Mouse (Mus musculus) myocyte (in vitro differentiated cells): ENCODE measurements around the gene Cd33.

ENCODE experiments used
- MAX ChIP-seq: IDR thresholded peaks from one replicate; pipeline ENCODE4 v1.6.1; 2011; ENCODE audit warnings: low read depth, mild to moderate bottlenecking, control low read depth
- POLR2A ChIP-seq: IDR thresholded peaks from one replicate; pipeline ENCODE4 v1.6.1; 2011; ENCODE audit warnings: low read depth, mild to moderate bottlenecking, control low read depth, moderate library complexity; ENCODE audit not compliant: insufficient read length
- TCF12 ChIP-seq: IDR thresholded peaks from one replicate; pipeline ENCODE4 v1.6.1; 2011; ENCODE audit warnings: mild to moderate bottlenecking, control low read depth; ENCODE audit not compliant: poor library complexity, insufficient read depth, severe bottlenecking
- TCF3 ChIP-seq: IDR thresholded peaks from one replicate; pipeline ENCODE4 v1.6.1; 2011; ENCODE audit warnings: low read depth, control low read depth; ENCODE audit not compliant: insufficient read length

- TF ChIP-seq TCF3: no peak
- no peak for TF ChIP-seq POLR2A
- peak; percentile 39 for TF ChIP-seq TCF12
- TF ChIP-seq MAX: no peak
Measured at GRCm38 (mm10) chr7:43554550-43554949, 10.3 kb upstream of the Cd33 start.
